Mouse (Mus musculus) layer of hippocampus, postnatal 36 days (tissue): ENCODE data around the gene Lrrc37a. TPM values are rescaled to one million over a fixed set of nuclear protein-coding genes. Genes with fewer than 3 reads are reported as not detected.

ENCODE experiments used
- total RNA-seq, 2 experiments: library from RNA; stranded (reverse); gene quantifications; 2 replicates each; pipeline ENCODE4 v1.2.3; 2021

Gene Lrrc37a
- total RNA-seq, 2 experiments from 2014 or later: not detected

Other genes starting within 250 kb of the Lrrc37a start
- gene Map3k14, start 237.1 kb downstream of the Lrrc37a start, total RNA-seq: 1 to 10 TPM; 3.2 to 4.3 TPM
- gene Arhgap27, start 140.9 kb downstream of the Lrrc37a start, total RNA-seq: 1 to 10 TPM; 7.9 to 9.6 TPM
- 10 to 100 TPM; 18.8 to 20.6 TPM for gene Plekhm1, start 91.9 kb downstream of the Lrrc37a start, total RNA-seq
- gene Gm884, start 116.5 kb upstream of the Lrrc37a start, total RNA-seq: not detected
- gene Lyzl6, start 134.3 kb upstream of the Lrrc37a start, total RNA-seq: not detected
- gene Rprml, start 145.0 kb upstream of the Lrrc37a start, total RNA-seq: 100 to 1,000 TPM; 101 to 119 TPM
- 10 to 100 TPM; 63.5 to 64.6 TPM for gene Gosr2, start 193.3 kb upstream of the Lrrc37a start, total RNA-seq
- gene Wnt9b, start 245.2 kb upstream of the Lrrc37a start, total RNA-seq: under 1 TPM; 0.38 to 0.57 TPM